Mouse (Mus musculus): ENCODE measurements around the gene Prdm9. TPM values are rescaled to one million over a fixed set of nuclear protein-coding genes. Genes with fewer than 3 reads are reported as not detected.

Gene Prdm9
- polyA plus RNA-seq (2021; fragmentation: Nextera tagmentation) = 0.34 and 0.70 TPM in 2 replicates
- long read RNA-seq, experiment 1, partial matches to known transcripts = 0 of 2 reads
- long read RNA-seq, experiment 1, other reads (novel, unspliced or antisense) = 1 of 2 reads
- long read RNA-seq, experiment 2 = 0 reads

GRCm38 (mm10) chr17:15564014-15564927 is at the start of gene Prdm9:
Gene Prdm9, minus strand, starts transcription at chr17:15564354.

DNA sequence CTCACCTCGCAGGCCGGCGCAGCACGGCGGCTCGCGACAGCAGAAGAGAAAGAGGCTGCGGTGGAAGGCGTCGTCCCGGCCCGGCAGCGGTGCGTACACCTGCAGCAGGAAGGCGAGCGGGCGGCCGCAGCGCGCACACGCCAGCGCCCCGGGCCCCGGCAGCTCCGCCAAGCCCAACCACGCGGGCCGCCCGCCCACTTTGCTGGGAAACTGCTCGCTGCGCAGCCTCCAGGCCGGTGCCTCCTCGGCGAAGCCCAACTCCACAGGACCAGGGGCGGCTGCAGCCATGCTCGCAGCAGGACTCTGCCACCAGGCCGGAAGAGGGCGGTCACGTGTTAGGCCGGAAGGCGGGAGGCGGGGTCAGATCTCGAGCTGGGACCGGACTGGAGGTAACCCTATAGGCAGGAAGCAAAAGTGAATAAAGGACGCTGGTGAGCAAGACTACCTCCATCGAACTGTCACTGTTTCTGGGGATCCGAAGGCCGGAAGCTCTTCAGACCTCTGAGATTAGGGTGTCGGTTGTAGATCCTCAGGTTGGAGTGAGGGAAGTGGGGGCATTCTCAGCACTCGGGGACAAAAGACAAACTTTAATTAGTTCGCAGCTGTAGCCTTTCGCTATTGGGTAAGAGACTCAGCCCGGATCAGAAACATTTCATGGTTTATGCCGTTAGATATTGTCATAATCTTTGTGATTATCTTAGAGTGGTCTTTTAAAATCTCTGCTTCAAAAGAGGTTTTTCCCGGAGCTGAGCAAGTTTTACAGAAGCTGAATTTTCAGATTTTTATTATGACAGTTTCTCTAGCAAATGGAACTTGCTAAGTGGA is 37.0 kb downstream of the Prdm9 start, which contains the start of gene Pdcd2:
Gene Pdcd2 (minus strand): TSS at position 316 of the 825 bp plus-strand sequence.

DNA sequence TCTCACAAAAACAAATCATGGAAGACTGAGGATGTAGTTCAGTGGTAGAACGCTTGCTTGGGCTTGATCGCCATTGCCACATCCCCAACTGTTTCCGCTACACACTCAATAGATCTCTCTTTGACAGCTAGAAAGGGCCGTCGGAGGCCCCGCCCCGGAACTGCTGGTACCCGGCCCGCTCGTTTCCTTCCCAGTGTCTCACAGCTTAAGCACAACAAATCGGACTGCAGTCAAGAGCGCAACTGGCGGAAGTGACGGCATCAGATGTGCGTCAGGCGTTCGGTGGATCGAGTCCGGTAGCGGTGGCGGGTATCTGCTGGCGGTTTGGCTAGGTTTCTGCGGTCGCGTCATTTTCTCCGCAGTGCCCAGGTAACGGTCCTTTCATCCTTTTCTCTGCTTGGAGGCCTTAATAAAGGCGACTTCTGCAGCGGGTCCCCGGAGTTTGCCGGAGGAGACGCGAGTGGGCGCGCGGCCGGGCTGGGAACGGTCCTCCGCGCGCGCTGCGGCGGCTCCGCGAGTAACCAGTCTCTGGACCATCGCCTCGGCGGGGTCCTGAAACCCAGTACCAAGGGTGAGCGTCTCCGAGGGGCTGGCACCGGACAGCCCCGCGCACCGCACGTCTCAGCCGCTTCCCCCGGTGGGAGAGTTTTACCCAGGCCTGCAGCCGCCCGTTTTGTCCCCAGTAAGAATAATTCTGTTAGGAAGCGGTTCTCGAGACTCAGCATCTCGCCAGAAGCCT is 64.3 kb downstream of the Prdm9 start, which contains the start of the genes Psmb1 and Tbp:
Gene Psmb1 (minus strand): TSS at position 96 of the 739 bp plus-strand sequence.
Gene Tbp (plus strand): TSS at position 233 of the 739 bp plus-strand sequence.

Other genes with a start within 250 kb of the Prdm9 start
- gene Dll1, start 187.5 kb downstream of the Prdm9 start, polyA plus RNA-seq (2021; fragmentation: Nextera tagmentation) = 1.9 and 2.8 TPM in 2 replicates
- 28.5 TPM in 2 replicates for gene Fam120b, start 168.2 kb downstream of the Prdm9 start, polyA plus RNA-seq (2021; fragmentation: Nextera tagmentation)
- gene Psmb1, start 64.6 kb downstream of the Prdm9 start, polyA plus RNA-seq (2021; fragmentation: Nextera tagmentation) = 363 and 377 TPM in 2 replicates
- 12.8 and 14.4 TPM in 2 replicates for gene Tbp, start 64.5 kb downstream of the Prdm9 start, polyA plus RNA-seq (2021; fragmentation: Nextera tagmentation)
- gene Pdcd2, start 37.1 kb downstream of the Prdm9 start, polyA plus RNA-seq (2021; fragmentation: Nextera tagmentation) = 39.8 and 48.1 TPM in 2 replicates
- gene Chd1, start 140.6 kb upstream of the Prdm9 start, polyA plus RNA-seq (2021; fragmentation: Nextera tagmentation) = 13.0 and 16.1 TPM in 2 replicates

All from layer of hippocampus, adult 6 months (tissue).